Mouse (Mus musculus) stomach, postnatal 0 days (tissue): ENCODE measurements around the gene Map2k5. TPM values are rescaled to one million over a fixed set of nuclear protein-coding genes. Genes with fewer than 3 reads are reported as not detected.

ENCODE experiments used
- ATAC-seq: fragments of 200-750 bp; cut with Nextera tagmentation; 2 replicates; pipeline ENCODE4 v1.8.0; 2017; ENCODE audit not compliant: low FRiP score, low TSS enrichment
- DNase-seq: peaks from one replicate; pipeline ENCODE4 v3.0.0-alpha.2; 2016; ENCODE audit warnings: low spot score
- H3K27ac ChIP-seq: fragments of 300-500 bp; sonication (generic); replicated peaks from 2 replicates; pipeline ENCODE4 v1.5.1; 2014; ENCODE audit warnings: mild to moderate bottlenecking, control low read depth
- H3K27me3 ChIP-seq: fragments of 300-500 bp; sonication (generic); 2 replicates; pipeline ENCODE4 v1.6.1; 2014; ENCODE audit warnings: low read length; ENCODE audit not compliant: control insufficient read depth, insufficient read depth
- H3K36me3 ChIP-seq: fragments of 300-500 bp; sonication (generic); 2 replicates; pipeline ENCODE4 v1.6.1; 2014; ENCODE audit warnings: low read length, mixed read lengths; ENCODE audit not compliant: control insufficient read depth, insufficient read depth
- H3K4me1 ChIP-seq: fragments of 300-500 bp; sonication (generic); replicated peaks from 2 replicates; pipeline ENCODE4 v1.6.1; 2014; ENCODE audit warnings: antibody characterized with exemption; ENCODE audit not compliant: control insufficient read depth, insufficient read depth
- H3K4me2 ChIP-seq: fragments of 300-500 bp; sonication (generic); replicated peaks from 2 replicates; pipeline ENCODE4 v1.6.1; 2014; ENCODE audit warnings: low read depth, mild to moderate bottlenecking, control low read depth, moderate library complexity
- H3K4me3 ChIP-seq: fragments of 300-500 bp; sonication (generic); 2 replicates; pipeline ENCODE4 v1.5.1; 2014; ENCODE audit warnings: low read depth, low read length, control low read depth
- H3K9ac ChIP-seq: fragments of 300-500 bp; sonication (generic); 2 replicates; pipeline ENCODE4 v1.6.1; 2014; ENCODE audit warnings: mild to moderate bottlenecking, low read length, control low read depth, mixed read lengths
- H3K9me3 ChIP-seq: fragments of 300-500 bp; sonication (generic); 2 replicates; pipeline ENCODE4 v1.6.1; 2016; ENCODE audit warnings: low read length; ENCODE audit not compliant: control insufficient read depth
- CTCF ChIP-seq: IDR thresholded peaks from 2 replicates; pipeline ENCODE4 v1.5.1; 2016; ENCODE audit warnings: antibody characterized with exemption, low read depth, mild to moderate bottlenecking, moderate library complexity
- EP300 ChIP-seq: optimal IDR thresholded peaks from 2 replicates; pipeline ENCODE3; 2016; ENCODE audit warnings: antibody characterized with exemption
- WGBS: fragments of 180-500 bp; shearing (Covaris S2); extraction: QIAGEN DNeasy Blood & Tissue Kit; methylation state at CpG from one replicate; pipeline ENCODE4 v1.1.7; 2014; 5-methylcytosine and 5-hydroxymethylcytosine counted together
- polyA plus RNA-seq: library from polyadenylated mRNA; unstranded; fragments of >200 nt; fragmentation: Nextera tagmentation; extraction: Ambion mirVana; gene quantifications from 2 replicates; pipeline ENCODE4 v1.2.1, GENCODE M21; 2015

Gene Map2k5
- polyA plus RNA-seq, 1 experiment from 2014 or later, result 14.9 TPM

GRCm38 (mm10) chr9:63145249-63146125, 232.2 kb downstream of the Map2k5 start:
- 1% methylated on average over 65 of the region's 73 CpGs for WGBS
- 0 out of 2 replicates have a peak overlapping the region, but pooled peaks have one; percentile 5 for H3K4me2 ChIP-seq
- TF ChIP-seq CTCF (no peak), EP300 (no peak)
- no peaks in the 10 kb centered on the region for H3K4me1 ChIP-seq
- H3K27ac ChIP-seq, result no peak overlapping the region
- DNase-seq (no peak), ATAC-seq (no peak)
- H3K9ac ChIP-seq, result no peak overlapping the region
- peaks cover 76% of the 10 kb centered on the region for H3K27me3 ChIP-seq
- H3K36me3 ChIP-seq, result no peaks in the 10 kb centered on the region
- no peaks in the 10 kb centered on the region for H3K9me3 ChIP-seq
- peak overlapping the region; percentile 19 for H3K4me3 ChIP-seq

GRCm38 (mm10) chr9:63144502-63145248, 233.0 kb downstream of the Map2k5 start:
- H3K4me3 ChIP-seq, result peak overlapping the region; percentile 22
- ATAC-seq, result peak; percentile 11; the same call in 1 of the 2 replicates
- peaks cover 69% of the 10 kb centered on the region for H3K27me3 ChIP-seq
- TF ChIP-seq CTCF (no peak), EP300 (no peak)
- 2% methylated on average over 74 of the region's 80 CpGs for WGBS
- no peak overlapping the region for H3K4me2 ChIP-seq
- H3K36me3 ChIP-seq, result no peaks in the 10 kb centered on the region
- no peak overlapping the region for H3K9ac ChIP-seq
- H3K27ac ChIP-seq, result no peak overlapping the region
- H3K9me3 ChIP-seq, result no peaks in the 10 kb centered on the region
- H3K4me1 ChIP-seq, result no peaks in the 10 kb centered on the region
- no peak for DNase-seq

GRCm38 (mm10) chr9:63143641-63144501, 233.8 kb downstream of the Map2k5 start:
- Histone ChIP-seq H3K9me3 (no peaks in the 10 kb centered on the region), H3K4me2 (no peak overlapping the region), H3K36me3 (no peaks in the 10 kb centered on the region), H3K27me3 (peaks cover 70% of the 10 kb centered on the region), H3K4me3 (peak overlapping the region; percentile 22; the same call in 1 of the 2 replicates), H3K4me1 (no peaks in the 10 kb centered on the region), H3K9ac (no peak overlapping the region), H3K27ac (no peak overlapping the region)
- TF ChIP-seq CTCF, result no peak
- no peak for TF ChIP-seq EP300
- DNase-seq (no peak), ATAC-seq (no peak)
- 1% methylated on average over 47 of the region's 47 CpGs for WGBS

DNA sequence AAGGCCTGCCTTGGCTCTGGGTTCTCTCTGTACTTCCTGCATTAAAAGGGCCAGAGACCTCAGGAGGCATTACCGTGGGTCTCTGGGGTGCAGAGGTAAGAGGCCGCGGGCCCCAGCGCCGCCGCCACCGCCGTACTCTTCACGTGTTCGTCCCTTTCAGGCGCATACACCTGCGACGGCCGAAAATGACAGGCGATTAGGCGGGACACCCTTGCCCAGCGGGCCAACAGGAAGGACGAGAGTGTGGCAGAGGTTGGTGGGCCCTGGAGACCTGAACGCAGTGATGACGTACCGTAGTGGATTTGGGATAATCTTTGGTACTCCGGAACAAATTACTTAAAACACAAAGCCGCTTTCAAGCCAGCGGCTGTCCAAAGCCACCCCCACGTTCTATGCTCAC, 234.5 kb downstream of the Map2k5 start:
- H3K9ac ChIP-seq, result no peak overlapping the region
- ATAC-seq (no peak), DNase-seq (no peak)
- TF ChIP-seq CTCF (no peak), EP300 (no peak)
- no peaks in the 10 kb centered on the region for H3K9me3 ChIP-seq
- 2% methylated on average over 25 of the region's 25 CpGs for WGBS
- peaks cover 72% of the 10 kb centered on the region for H3K27me3 ChIP-seq
- no peak overlapping the region for H3K4me2 ChIP-seq
- peaks cover 3% of the 10 kb centered on the region; the same call in 1 of the 2 replicates for H3K4me1 ChIP-seq
- no peaks in the 10 kb centered on the region for H3K36me3 ChIP-seq
- H3K27ac ChIP-seq, result no peak overlapping the region
- no peak overlapping the region for H3K4me3 ChIP-seq

GRCm38 (mm10) chr9:63142335-63143036, 235.2 kb downstream of the Map2k5 start:
- 3% methylated on average over 42 of the region's 42 CpGs for WGBS
- no peak overlapping the region for H3K4me2 ChIP-seq
- peaks cover 76% of the 10 kb centered on the region for H3K27me3 ChIP-seq
- ATAC-seq (no peak), DNase-seq (no peak)
- TF ChIP-seq CTCF (no peak), EP300 (no peak)
- H3K36me3 ChIP-seq, result no peaks in the 10 kb centered on the region
- no peaks in the 10 kb centered on the region for H3K9me3 ChIP-seq
- no peak overlapping the region for H3K9ac ChIP-seq
- peaks cover 3% of the 10 kb centered on the region; the same call in 1 of the 2 replicates for H3K4me1 ChIP-seq
- H3K4me3 ChIP-seq, result no peak overlapping the region
- H3K27ac ChIP-seq, result no peak overlapping the region
